Mouse (Mus musculus) CH12.LX (cell line): ENCODE measurements around the gene Gm20388. TPM values are rescaled to one million over a fixed set of nuclear protein-coding genes. Genes with fewer than 3 reads are reported as not detected.

Experiments
- DNase-seq: peaks from one replicate; pipeline ENCODE4 v3.0.0-alpha.2; 2013; ENCODE audit errors: extremely low read depth
- H3K27ac ChIP-seq: 2 replicates; pipeline ENCODE4 v1.5.1; 2012; ENCODE audit warnings: low read depth, mild to moderate bottlenecking, control low read depth, moderate library complexity; ENCODE audit not compliant: insufficient read depth
- H3K27me3 ChIP-seq: replicated peaks from 2 replicates; pipeline ENCODE3; 2012; ENCODE audit warnings: inconsistent platforms
- H3K36me3 ChIP-seq, 2 experiments: replicated peaks in 1 of 2; 2 replicates each; pipeline versions ENCODE3 to v1.6.1; 2012; ENCODE audit warnings: inconsistent platforms in 1 of 2, low read length in 1 of 2, mild to moderate bottlenecking in 1 of 2, mixed read lengths in 1 of 2, moderate library complexity in 1 of 2; ENCODE audit not compliant: control insufficient read depth in 1 of 2, insufficient read depth in 1 of 2
- H3K4me1 ChIP-seq, 2 experiments: 2 replicates each; pipeline ENCODE4 v1.6.1; 2012; ENCODE audit warnings: inconsistent platforms in 1 of 2, moderate library complexity in 1 of 2; ENCODE audit not compliant: insufficient read depth in 2 of 2, control insufficient read depth in 1 of 2
- H3K4me2 ChIP-seq: 2 replicates; pipeline ENCODE4 v1.6.1; 2012; ENCODE audit warnings: low read depth, mild to moderate bottlenecking, control low read depth; ENCODE audit not compliant: poor library complexity, insufficient read depth, severe bottlenecking
- H3K4me3 ChIP-seq, 3 experiments: fragments of 150-350 bp in 1 of 3; sonication (generic) in 1 of 3; replicated peaks in 1 of 3; 2 replicates each; pipeline versions ENCODE3 to v1.5.1; 2011 to 2012; ENCODE audit warnings: low read depth in 2 of 3, low read length in 2 of 3, mild to moderate bottlenecking in 2 of 3, moderate library complexity in 2 of 3, control low read depth in 1 of 3, improper control_type of control experiment in 1 of 3, inconsistent platforms in 1 of 3, mixed read lengths in 1 of 3; ENCODE audit not compliant: poor library complexity in 1 of 3
- H3K79me2 ChIP-seq: replicated peaks from 2 replicates; pipeline ENCODE4 v1.6.1; 2012; ENCODE audit warnings: mild to moderate bottlenecking, moderate library complexity; ENCODE audit not compliant: control insufficient read depth, poor library complexity, insufficient read depth, severe bottlenecking; ENCODE audit errors: extremely low read depth
- H3K9ac ChIP-seq: 2 replicates; pipeline ENCODE4 v1.6.1; 2012; ENCODE audit warnings: low read depth, mild to moderate bottlenecking, control low read depth, moderate library complexity; ENCODE audit not compliant: insufficient read depth
- H3K9me3 ChIP-seq: replicated peaks from 2 replicates; pipeline ENCODE3; 2012; ENCODE audit warnings: low read length, inconsistent platforms, mixed read lengths
- BHLHE40 ChIP-seq: IDR thresholded peaks from 2 replicates; pipeline ENCODE4 v1.6.1; 2011; ENCODE audit warnings: mild to moderate bottlenecking, low read depth, low read length, improper control_type of control experiment
- CHD1 ChIP-seq: IDR thresholded peaks from 2 replicates; pipeline ENCODE4 v1.6.1; 2012; ENCODE audit warnings: low read depth, low read length, improper control_type of control experiment, inconsistent platforms
- CHD2 ChIP-seq: IDR thresholded peaks from 2 replicates; pipeline ENCODE4 v1.6.1; 2011; ENCODE audit warnings: low read length, improper control_type of control experiment
- E2F4 ChIP-seq: IDR thresholded peaks from 2 replicates; pipeline ENCODE4 v1.6.1; 2011; ENCODE audit warnings: low read depth, low read length, improper control_type of control experiment; ENCODE audit not compliant: insufficient replicate concordance
- ELF1 ChIP-seq: IDR thresholded peaks from 2 replicates; pipeline ENCODE4 v1.6.1; 2014; ENCODE audit warnings: low read depth, mild to moderate bottlenecking, inconsistent platforms, low read length, improper control_type of control experiment
- EP300 ChIP-seq: IDR thresholded peaks from 2 replicates; pipeline ENCODE4 v1.6.1; 2011; ENCODE audit warnings: low read length, improper control_type of control experiment
- ETS1 ChIP-seq: conservative IDR thresholded peaks from 2 replicates; pipeline ENCODE4 v1.6.1; 2012; ENCODE audit warnings: low read depth, mild to moderate bottlenecking, inconsistent platforms, low read length, improper control_type of control experiment, moderate library complexity
- GABPA ChIP-seq: IDR thresholded peaks from 2 replicates; pipeline ENCODE4 v1.6.1; 2012; ENCODE audit warnings: low read depth, low read length, improper control_type of control experiment, inconsistent platforms; ENCODE audit not compliant: insufficient replicate concordance
- HCFC1 ChIP-seq: IDR thresholded peaks from 2 replicates; pipeline ENCODE4 v1.6.1; 2012; ENCODE audit warnings: low read depth, mild to moderate bottlenecking, inconsistent platforms, low read length, improper control_type of control experiment
- IRF4 ChIP-seq: IDR thresholded peaks from 2 replicates; pipeline ENCODE4 v1.6.1; 2014; ENCODE audit warnings: low read depth, mild to moderate bottlenecking, inconsistent platforms, low read length, improper control_type of control experiment
- JUN ChIP-seq: IDR thresholded peaks from 2 replicates; pipeline ENCODE4 v1.6.1; 2011; ENCODE audit warnings: low read depth, mild to moderate bottlenecking, low read length, improper control_type of control experiment, moderate library complexity; ENCODE audit not compliant: insufficient read depth
- JUND ChIP-seq: conservative IDR thresholded peaks from 2 replicates; pipeline ENCODE4 v1.6.1; 2011; ENCODE audit warnings: low read depth, low read length, improper control_type of control experiment
- KAT2A ChIP-seq: IDR thresholded peaks from 2 replicates; pipeline ENCODE4 v1.6.1; 2012; ENCODE audit warnings: low read length, improper control_type of control experiment, inconsistent platforms; ENCODE audit not compliant: insufficient replicate concordance
- MAFK ChIP-seq: IDR thresholded peaks from 2 replicates; pipeline ENCODE4 v1.6.1; 2011; ENCODE audit warnings: low read length, improper control_type of control experiment; ENCODE audit not compliant: insufficient replicate concordance
- MAX ChIP-seq: IDR thresholded peaks from 2 replicates; pipeline ENCODE4 v1.6.1; 2011; ENCODE audit warnings: low read length, improper control_type of control experiment
- MAZ ChIP-seq: IDR thresholded peaks from 2 replicates; pipeline ENCODE4 v1.6.1; 2012; ENCODE audit warnings: low read depth, mild to moderate bottlenecking, inconsistent platforms, low read length, improper control_type of control experiment, moderate library complexity
- MEF2A ChIP-seq: IDR thresholded peaks from 2 replicates; pipeline ENCODE4 v1.6.1; 2014; ENCODE audit warnings: low read depth, mild to moderate bottlenecking, inconsistent platforms, low read length, improper control_type of control experiment, borderline replicate concordance
- MXI1 ChIP-seq: IDR thresholded peaks from 2 replicates; pipeline ENCODE4 v1.6.1; 2011; ENCODE audit warnings: mild to moderate bottlenecking, low read depth, low read length, improper control_type of control experiment
- NRF1 ChIP-seq: IDR thresholded peaks from 2 replicates; pipeline ENCODE4 v1.6.1; 2014; ENCODE audit warnings: low read depth, mild to moderate bottlenecking, inconsistent platforms, low read length, improper control_type of control experiment, moderate library complexity
- RAD21 ChIP-seq: IDR thresholded peaks from 2 replicates; pipeline ENCODE4 v1.6.1; 2011; ENCODE audit warnings: low read depth, mild to moderate bottlenecking, low read length, improper control_type of control experiment, moderate library complexity
- RCOR1 ChIP-seq: conservative IDR thresholded peaks from 2 replicates; pipeline ENCODE4 v1.6.1; 2012; ENCODE audit warnings: low read depth, mild to moderate bottlenecking, inconsistent platforms, low read length, improper control_type of control experiment
- SMC3 ChIP-seq: IDR thresholded peaks from 2 replicates; pipeline ENCODE4 v1.6.1; 2011; ENCODE audit warnings: low read depth, low read length, improper control_type of control experiment
- TBP ChIP-seq: conservative IDR thresholded peaks from 2 replicates; pipeline ENCODE4 v1.6.1; 2011; ENCODE audit warnings: low read depth, low read length, improper control_type of control experiment
- TCF12 ChIP-seq: IDR thresholded peaks from 2 replicates; pipeline ENCODE4 v1.6.1; 2014; ENCODE audit warnings: low read depth, mild to moderate bottlenecking, inconsistent platforms, low read length, improper control_type of control experiment
- USF1 ChIP-seq: IDR thresholded peaks from 2 replicates; pipeline ENCODE4 v1.6.1; 2014; ENCODE audit warnings: low read depth, mild to moderate bottlenecking, inconsistent platforms, low read length, improper control_type of control experiment
- USF2 ChIP-seq: conservative IDR thresholded peaks from 2 replicates; pipeline ENCODE4 v1.6.1; 2011; ENCODE audit warnings: low read depth, low read length, improper control_type of control experiment
- ZKSCAN1 ChIP-seq: IDR thresholded peaks from 2 replicates; pipeline ENCODE4 v1.6.1; 2012; ENCODE audit warnings: low read depth, inconsistent platforms, low read length, improper control_type of control experiment, borderline replicate concordance
- ZMIZ1 ChIP-seq: IDR thresholded peaks from 2 replicates; pipeline ENCODE4 v1.6.1; 2012; ENCODE audit warnings: low read depth, mild to moderate bottlenecking, inconsistent platforms, low read length, improper control_type of control experiment
- ZNF384 ChIP-seq: IDR thresholded peaks from 2 replicates; pipeline ENCODE4 v1.6.1; 2012; ENCODE audit warnings: low read depth, low read length, improper control_type of control experiment, inconsistent platforms
- dilution Hi-C: fragments of 300-500 bp; cut with MboI; formaldehyde crosslinking; loops from 2 replicates; pipeline ENCODE4 v1.14.3; 2020; ENCODE audit warnings: low sequenced_read_pairs; ENCODE audit not compliant: extremely low pct_unique_long_range_greater_than_20kb, extremely low pct_ligation_motif_present
- in situ Hi-C: fragments of 300-500 bp; cut with MboI; formaldehyde crosslinking; loops from 3 replicates; pipeline ENCODE4 v1.14.3; 2019; ENCODE audit warnings: low sequenced_read_pairs, low pct_ligation_motif_present, low pct_unique_long_range_greater_than_20kb, mixed read lengths
- polyA plus RNA-seq: library from polyadenylated mRNA; unstranded; fragments of >175 nt; gene quantifications from 2 replicates; pipeline ENCODE4 v1.2.1, GENCODE M21; 2012; ENCODE audit warnings: low read depth; ENCODE audit not compliant: insufficient read length
- total RNA-seq, 2 experiments: library from RNA; depleted of rRNA; stranded (reverse); fragments of 300-350 nt in 1 of 2; fragments of >200 nt in 1 of 2; gene quantifications; 2 replicates each; pipeline ENCODE4 v1.2.3; 2012 to 2014

Gm20388 gene
- total and polyA plus RNA-seq, 3 experiments = 14.8 to 26.3 (median 22.2) TPM

DNA sequence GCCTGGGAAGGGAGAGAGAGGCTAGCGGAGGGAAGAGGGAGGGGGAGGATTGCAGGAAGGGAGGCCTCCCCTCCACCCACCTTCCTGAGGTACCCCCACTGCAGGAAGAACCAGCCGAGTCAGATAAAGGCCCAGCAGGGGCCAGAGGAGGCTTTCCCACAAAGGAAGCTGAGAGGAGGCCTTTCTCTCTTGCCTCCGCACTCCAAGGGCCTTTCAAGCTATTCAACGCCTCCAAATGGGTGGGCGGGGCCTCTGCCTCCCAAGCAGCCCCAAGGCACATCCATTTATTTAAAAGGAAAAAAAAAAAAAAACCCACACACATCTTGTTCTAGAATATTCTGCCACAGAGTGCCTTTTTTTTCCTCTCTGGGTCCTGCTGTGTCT, 424.2 kb downstream of the Gm20388 start:
- peak; percentile 66 for DNase-seq
- Histone ChIP-seq H3K4me3 (no peak overlapping the region), H3K9ac (peak overlapping the region; percentile 27), H3K36me3 (no peaks in the 10 kb centered on the region), H3K4me2 (peak overlapping the region; percentile 55), H3K9me3 (peaks cover 19% of the 10 kb centered on the region), H3K27me3 (no peaks in the 10 kb centered on the region), H3K27ac (no peak overlapping the region), H3K4me1 (peaks cover 27 to 70% of the 10 kb centered on the region in 2 experiments), H3K79me2 (no peaks in the 10 kb centered on the region)
- dilution Hi-C loops = no loop called here
- no peak for TF ChIP-seq TBP
- peak; percentile 80 for TF ChIP-seq ZNF384
- no peak for TF ChIP-seq E2F4
- in situ Hi-C loops = loop anchor here (5.0 to 10.0 kb wide), 2 partner anchors 180 to 277 kb away; no protein-coding TSS in a partner anchor

GRCm38 (mm10) chr8:120335262-120336086, 424.8 kb downstream of the Gm20388 start:
- peak overlapping the region; percentile 55 for H3K4me2 ChIP-seq
- no peak overlapping the region for H3K27ac ChIP-seq
- no peaks in the 10 kb centered on the region for H3K36me3 ChIP-seq
- no peak overlapping the region for H3K4me3 ChIP-seq
- H3K27me3 ChIP-seq = no peaks in the 10 kb centered on the region
- peak; percentile 83 for DNase-seq
- H3K9ac ChIP-seq = 0 out of 2 replicates have a peak overlapping the region, but pooled peaks have one; percentile 27
- in situ Hi-C loops = loop anchor here (10.0 kb wide), 1 partner anchor 179 kb away; no protein-coding TSS in a partner anchor
- peaks cover 19% of the 10 kb centered on the region for H3K9me3 ChIP-seq
- no peaks in the 10 kb centered on the region for H3K79me2 ChIP-seq
- dilution Hi-C loops = no loop called here
- peaks cover 27 to 69% of the 10 kb centered on the region in 2 experiments for H3K4me1 ChIP-seq
- TF ChIP-seq MAZ = peak; percentile 61
- TF ChIP-seq JUND = no peak
- 0 out of 2 replicates have a peak, but pooled peaks have one; percentile 26 for TF ChIP-seq KAT2A
- TF ChIP-seq MAFK = no peak
- peak; percentile 50 for TF ChIP-seq BHLHE40
- TF ChIP-seq ZMIZ1 = no peak
- peak; percentile 38; the same call in 1 of the 2 replicates for TF ChIP-seq ETS1
- TF ChIP-seq NRF1 = no peak
- TF ChIP-seq ZNF384 = no peak
- TF ChIP-seq CHD1 = no peak
- peak; percentile 76 for TF ChIP-seq EP300
- peak; percentile 85; the same call in 1 of the 2 replicates for TF ChIP-seq IRF4
- TF ChIP-seq JUN = no peak
- TF ChIP-seq HCFC1 = no peak
- no peak for TF ChIP-seq TBP
- TF ChIP-seq MEF2A = peak; percentile 38; the same call in 1 of the 2 replicates
- TF ChIP-seq TCF12 = peak; percentile 15; the same call in 1 of the 2 replicates
- no peak for TF ChIP-seq SMC3
- peak; percentile 30; the same call in 1 of the 2 replicates for TF ChIP-seq CHD2
- no peak for TF ChIP-seq MAX
- no peak for TF ChIP-seq RCOR1
- TF ChIP-seq GABPA = no peak
- TF ChIP-seq ZKSCAN1 = no peak
- TF ChIP-seq MXI1 = no peak
- no peak for TF ChIP-seq ELF1
- TF ChIP-seq E2F4 = no peak
- no peak for TF ChIP-seq USF2
- no peak for TF ChIP-seq USF1
- no peak for TF ChIP-seq RAD21
